Mouse (Mus musculus): ENCODE measurements around the gene Pgm1.

- TF ChIP-seq CTCF (conservative IDR thresholded peaks at IDR 0.05 in 1 of 2, IDR thresholded peaks at IDR 0.05 in 1 of 2; ENCODE audit: low read depth in 2 of 2, low read length in 2 of 2) (no peak), E2F4 (IDR thresholded peaks at IDR 0.05; ENCODE audit: insufficient replicate concordance, low read depth, low read length) (no peak), POLR2A (IDR thresholded peaks at IDR 0.05; ENCODE audit: low read depth, low read length) (no peak), TBP (conservative IDR thresholded peaks at IDR 0.05; ENCODE audit: low read depth, low read length) (no peak), RCOR1 (conservative IDR thresholded peaks at IDR 0.05; ENCODE audit: low read depth, low read length) (no peak), ETS1 (conservative IDR thresholded peaks at IDR 0.05; ENCODE audit: low read depth, low read length) (no peak), CHD2 (IDR thresholded peaks at IDR 0.05; ENCODE audit: low read length) (no peak)
These were observed 81.7 kb downstream of the Pgm1 start for GRCm38 (mm10) chr4:100010916-100011315.
